Mouse (Mus musculus): ENCODE data around the gene Bicra. TPM values are rescaled to one million over a fixed set of nuclear protein-coding genes. Genes with fewer than 3 reads are reported as not detected.

Bicra gene
- polyA plus RNA-seq, 1 experiment from 2014 or later, result 8.4 TPM

DNA sequence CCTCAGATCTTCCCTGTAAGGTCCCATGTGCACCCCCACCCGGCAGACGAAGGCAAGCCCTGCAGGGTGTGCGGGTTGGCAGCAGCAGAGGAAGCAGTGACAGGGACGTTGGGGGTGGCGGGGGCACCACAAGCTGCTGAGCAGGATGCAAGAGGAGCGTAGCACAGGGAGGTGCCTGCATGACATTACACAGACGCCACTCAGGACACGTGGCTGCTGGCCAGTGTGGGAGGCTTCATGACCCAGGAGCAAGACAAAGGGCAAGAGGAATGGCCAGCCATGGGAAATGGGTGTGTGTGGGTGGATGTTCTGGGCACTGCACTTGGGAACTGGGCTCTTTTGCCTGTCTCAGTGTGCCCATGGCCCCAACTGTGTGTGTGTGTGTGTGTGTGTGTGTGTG, 67.5 kb downstream of the Bicra start:
- Histone ChIP-seq H3K27ac (no peak overlapping the region), H3K36me3 (ENCODE audit: poor library complexity, severe bottlenecking) (peaks cover 79% of the 10 kb centered on the region), H3K9me3 (replicated peaks) (no peaks in the 10 kb centered on the region), H3K9ac (no peak overlapping the region), H3K27me3 (no peaks in the 10 kb centered on the region), H3K4me2 (no peak overlapping the region), H3K4me3 (no peak overlapping the region), H3K4me1 (no peaks in the 10 kb centered on the region)
- 85% methylated on average over 8 of the region's 8 CpGs for WGBS
- 0 out of 2 replicates have a peak, but pooled peaks have one; percentile 2 for ATAC-seq

DNA sequence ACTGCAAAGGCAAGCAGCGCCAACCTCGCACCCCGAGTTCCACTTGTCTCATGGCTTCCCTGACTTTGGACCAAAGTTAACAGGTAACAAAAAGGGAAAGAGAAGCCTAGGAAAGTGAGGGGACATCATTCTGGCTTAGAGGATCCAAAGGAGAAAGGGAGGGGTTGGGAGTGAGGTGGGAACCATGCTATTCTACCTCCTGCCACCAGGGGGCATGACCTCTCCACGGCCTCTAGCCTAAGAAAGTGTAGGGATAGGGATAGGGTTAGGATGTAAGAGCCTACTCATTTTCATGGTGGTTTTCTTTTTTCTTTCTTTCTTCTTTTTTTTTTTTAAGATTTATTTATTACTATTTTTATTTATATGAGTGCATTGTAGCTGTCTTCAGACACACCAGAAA, 71.8 kb downstream of the Bicra start:
- Histone ChIP-seq H3K4me2 (no peak overlapping the region), H3K9me3 (replicated peaks) (no peaks in the 10 kb centered on the region), H3K27me3 (no peaks in the 10 kb centered on the region), H3K4me3 (no peak overlapping the region), H3K36me3 (ENCODE audit: poor library complexity, severe bottlenecking) (peaks cover 97% of the 10 kb centered on the region), H3K27ac (no peak overlapping the region), H3K4me1 (no peaks in the 10 kb centered on the region), H3K9ac (no peak overlapping the region)
- ATAC-seq, result no peak
- 80% methylated on average over 4 of the region's 4 CpGs for WGBS

DNA sequence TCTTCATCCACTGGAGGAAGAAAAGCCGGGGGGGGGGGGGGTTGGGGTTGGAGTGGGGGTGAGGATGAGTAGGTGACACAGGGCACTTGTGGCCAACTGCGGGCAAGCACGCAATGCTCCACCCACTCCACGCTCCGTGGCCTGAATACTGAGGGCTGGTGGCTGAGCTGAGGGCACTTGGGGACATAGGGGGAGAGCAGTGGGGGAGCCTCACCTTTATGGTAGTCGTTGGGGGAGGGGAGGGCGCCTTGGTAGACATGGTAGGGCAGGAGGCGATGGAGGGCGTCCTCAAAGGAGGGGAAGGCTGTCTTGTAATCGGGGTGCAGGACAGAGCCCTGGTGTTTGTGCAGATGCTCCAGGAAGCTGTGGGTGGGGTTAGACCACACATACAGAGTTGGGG, 72.3 kb downstream of the Bicra start:
- Histone ChIP-seq H3K4me2 (no peak overlapping the region), H3K27ac (no peak overlapping the region), H3K4me1 (no peaks in the 10 kb centered on the region), H3K36me3 (ENCODE audit: poor library complexity, severe bottlenecking) (peaks cover 96% of the 10 kb centered on the region), H3K9me3 (replicated peaks) (no peaks in the 10 kb centered on the region), H3K9ac (no peak overlapping the region), H3K4me3 (no peak overlapping the region), H3K27me3 (no peaks in the 10 kb centered on the region)
- no peak for ATAC-seq
- WGBS, result 93% methylated on average over 10 of the region's 10 CpGs

- no peaks in the 10 kb centered on the region for H3K4me1 ChIP-seq
- no peak overlapping the region for H3K9ac ChIP-seq
- H3K9me3 ChIP-seq (replicated peaks), result no peaks in the 10 kb centered on the region
- no peak overlapping the region for H3K4me3 ChIP-seq
- peaks cover 96% of the 10 kb centered on the region for H3K36me3 ChIP-seq (ENCODE audit: poor library complexity, severe bottlenecking)
- no peak overlapping the region for H3K27ac ChIP-seq
- 64% methylated on average over 5 of the region's 5 CpGs for whole genome bisulfite sequencing
- ATAC-seq, result no peak
- H3K27me3 ChIP-seq, result no peaks in the 10 kb centered on the region
- no peak overlapping the region for H3K4me2 ChIP-seq
Measured at GRCm38 (mm10) chr7:15974712-15975111, 73.0 kb downstream of the Bicra start.

DNA sequence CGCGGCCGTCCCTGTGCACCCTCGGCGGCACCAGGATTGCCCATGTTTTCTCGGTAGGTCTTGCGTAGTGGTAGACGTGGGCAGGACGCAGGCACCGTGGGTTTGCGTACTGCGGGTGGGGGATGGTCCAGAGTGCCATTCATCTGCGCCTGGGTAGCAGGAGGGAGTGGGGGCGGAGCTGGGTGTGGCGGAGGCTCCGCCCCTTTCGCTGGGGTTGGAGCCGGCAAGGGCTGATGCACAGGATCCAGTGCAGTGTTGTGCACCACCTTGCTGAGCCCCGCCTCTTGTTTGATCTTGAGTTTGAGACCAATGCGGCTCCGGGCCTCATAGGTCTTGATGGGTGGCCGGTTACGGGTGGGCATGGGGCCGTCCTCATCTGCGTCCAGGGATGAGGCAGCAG, 75.5 kb downstream of the Bicra start:
- H3K4me2 ChIP-seq, result no peak overlapping the region
- 53% methylated on average over 25 of the region's 25 CpGs for WGBS
- no peak overlapping the region for H3K9ac ChIP-seq
- no peak overlapping the region for H3K4me3 ChIP-seq
- no peak overlapping the region for H3K27ac ChIP-seq
- H3K27me3 ChIP-seq, result no peaks in the 10 kb centered on the region
- no peak for ATAC-seq
- no peaks in the 10 kb centered on the region for H3K9me3 ChIP-seq (replicated peaks)
- peaks cover 71% of the 10 kb centered on the region for H3K36me3 ChIP-seq (ENCODE audit: poor library complexity, severe bottlenecking)
- H3K4me1 ChIP-seq, result 0 out of 2 replicates have a peak, but pooled peaks cover 2% of the 10 kb centered on the region

DNA sequence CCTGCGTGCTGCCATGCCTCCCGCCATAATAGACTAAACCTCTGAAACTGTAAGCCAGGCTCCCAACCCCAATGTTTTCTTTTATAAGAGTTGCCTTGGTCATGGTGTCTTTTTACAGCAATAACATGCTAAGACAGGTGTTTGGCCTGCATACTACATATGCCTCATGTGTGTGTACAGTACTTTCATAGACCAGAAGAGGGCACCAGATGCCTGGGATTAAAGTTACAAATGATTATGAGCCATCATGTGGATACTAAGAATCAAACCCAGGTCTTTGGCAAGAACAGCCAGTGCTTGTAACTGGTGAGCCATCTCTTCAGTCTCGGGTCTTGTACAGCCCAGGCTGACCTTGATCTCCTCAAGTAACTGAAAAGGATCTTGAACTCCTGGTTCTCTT, 78.0 kb downstream of the Bicra start:
- Histone ChIP-seq H3K9me3 (replicated peaks) (no peaks in the 10 kb centered on the region), H3K27ac (no peak overlapping the region), H3K9ac (no peak overlapping the region), H3K4me2 (no peak overlapping the region), H3K27me3 (no peaks in the 10 kb centered on the region), H3K4me3 (no peak overlapping the region), H3K4me1 (0 out of 2 replicates have a peak, but pooled peaks cover 3% of the 10 kb centered on the region), H3K36me3 (ENCODE audit: poor library complexity, severe bottlenecking) (peaks cover 48% of the 10 kb centered on the region)
- ATAC-seq, result no peak
- 85% methylated on average over 3 of the region's 3 CpGs for WGBS

DNA sequence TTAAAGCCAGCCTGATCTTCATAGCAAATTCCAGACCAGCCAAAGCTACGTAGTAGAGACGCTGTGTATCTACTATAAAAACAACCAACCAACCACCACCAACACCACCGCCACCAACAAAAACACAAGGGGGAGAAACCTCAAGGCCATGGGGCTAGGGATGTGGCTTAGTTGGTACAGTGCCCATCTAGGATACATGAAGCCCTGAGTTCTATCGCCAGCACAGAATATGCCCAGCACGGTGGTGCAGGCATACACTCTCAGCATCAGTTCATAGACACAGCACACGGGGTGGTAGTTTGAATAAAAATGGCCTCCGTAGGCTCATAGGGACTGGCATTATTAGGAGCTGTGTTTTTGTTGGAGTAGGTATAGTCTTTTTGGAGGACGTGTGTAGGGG, 79.4 kb downstream of the Bicra start:
- Histone ChIP-seq H3K36me3 (ENCODE audit: poor library complexity, severe bottlenecking) (peaks cover 35% of the 10 kb centered on the region), H3K9me3 (replicated peaks) (no peaks in the 10 kb centered on the region), H3K4me3 (no peak overlapping the region), H3K27me3 (no peaks in the 10 kb centered on the region), H3K4me1 (0 out of 2 replicates have a peak, but pooled peaks cover 3% of the 10 kb centered on the region), H3K4me2 (no peak overlapping the region), H3K9ac (no peak overlapping the region), H3K27ac (no peak overlapping the region)
- no peak for ATAC-seq
- 87% methylated on average over 8 of the region's 8 CpGs for WGBS

DNA sequence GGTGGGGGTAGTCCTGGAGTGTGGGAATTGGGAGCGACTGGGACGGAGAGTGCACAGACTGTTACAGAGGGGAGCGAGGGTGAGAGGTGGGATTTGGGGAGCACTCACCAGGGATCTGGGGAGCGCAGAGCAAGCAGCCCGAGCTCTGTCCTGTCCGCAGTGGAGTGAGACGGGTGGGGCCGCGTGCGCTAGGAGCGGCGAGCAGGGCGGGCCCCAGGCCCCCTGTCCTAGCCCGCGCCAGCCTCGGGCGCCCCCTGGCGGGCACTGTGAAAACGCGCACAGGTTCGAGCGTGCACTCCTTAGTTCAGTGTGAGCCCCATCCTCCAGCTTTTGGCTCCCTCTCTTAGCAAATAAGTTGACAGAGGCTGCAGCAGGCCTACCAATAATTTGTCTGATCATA, 80.4 kb downstream of the Bicra start, which contains the start of gene Ehd2:
Ehd2 (minus strand) TSS at position 256 of the 400 bp plus-strand sequence.
- no peaks in the 10 kb centered on the region for H3K27me3 ChIP-seq
- H3K4me2 ChIP-seq, result peak within 1 kb of the TSS; percentile 54
- H3K27ac ChIP-seq, result no peak within 1 kb of the TSS
- ATAC-seq, result peak; percentile 74
- no peaks in the 10 kb centered on the region for H3K9me3 ChIP-seq (replicated peaks)
- peaks cover 12% of the 10 kb centered on the region for H3K4me1 ChIP-seq
- peak within 1 kb of the TSS; percentile 31 for H3K4me3 ChIP-seq
- under 1% methylated on average over 22 of the region's 22 CpGs for WGBS
- H3K9ac ChIP-seq, result peak within 1 kb of the TSS; percentile 50
- H3K36me3 ChIP-seq (ENCODE audit: poor library complexity, severe bottlenecking), result peaks cover 25% of the 10 kb centered on the region

DNA sequence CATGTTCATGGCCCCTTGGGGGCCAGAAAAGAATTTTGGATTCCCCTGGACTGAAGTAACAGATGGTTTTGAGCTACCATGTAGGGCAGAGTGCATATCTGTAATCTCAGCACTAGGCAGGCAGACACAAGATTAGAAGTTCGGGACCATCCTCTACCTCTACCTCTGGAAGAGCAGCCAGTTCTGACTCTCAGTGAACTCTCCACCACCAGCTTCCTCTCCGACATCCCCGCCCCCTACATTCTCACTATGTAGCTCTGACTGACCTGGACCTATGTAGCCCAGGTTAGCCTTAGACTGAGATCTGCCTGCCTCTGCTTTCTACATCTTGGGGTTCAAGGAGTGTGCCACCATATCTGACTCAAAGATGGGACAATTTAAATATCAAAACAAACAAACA, 81.2 kb downstream of the Bicra start:
- H3K4me1 ChIP-seq, result peaks cover 17% of the 10 kb centered on the region
- H3K9me3 ChIP-seq (replicated peaks), result no peaks in the 10 kb centered on the region
- H3K9ac ChIP-seq, result no peak overlapping the region
- no peak overlapping the region for H3K4me2 ChIP-seq
- ATAC-seq, result no peak
- no peak overlapping the region for H3K4me3 ChIP-seq
- no peaks in the 10 kb centered on the region for H3K27me3 ChIP-seq
- 87% methylated on average over 3 of the region's 3 CpGs for WGBS
- H3K27ac ChIP-seq, result no peak overlapping the region
- H3K36me3 ChIP-seq (ENCODE audit: poor library complexity, severe bottlenecking), result peaks cover 16% of the 10 kb centered on the region

GRCm38 (mm10) chr7:15963798-15964652, 83.7 kb downstream of the Bicra start:
- no peak overlapping the region for H3K4me2 ChIP-seq
- H3K9ac ChIP-seq, result no peak overlapping the region
- no peaks in the 10 kb centered on the region for H3K27me3 ChIP-seq
- no peaks in the 10 kb centered on the region for H3K9me3 ChIP-seq (replicated peaks)
- no peak for ATAC-seq
- 89% methylated on average over 32 of the region's 32 CpGs for WGBS
- peaks cover 17% of the 10 kb centered on the region for H3K4me1 ChIP-seq
- H3K36me3 ChIP-seq (ENCODE audit: poor library complexity, severe bottlenecking), result no peaks in the 10 kb centered on the region
- H3K27ac ChIP-seq, result no peak overlapping the region
- no peak overlapping the region for H3K4me3 ChIP-seq

- no peaks in the 10 kb centered on the region for H3K36me3 ChIP-seq (ENCODE audit: poor library complexity, severe bottlenecking)
- H3K27ac ChIP-seq, result peak overlapping the region; percentile 31; the same call in 1 of the 2 replicates
- H3K9me3 ChIP-seq (replicated peaks), result no peaks in the 10 kb centered on the region
- H3K4me2 ChIP-seq, result no peak overlapping the region
- no peaks in the 10 kb centered on the region for H3K27me3 ChIP-seq
- WGBS, result 39% methylated on average over 12 of the region's 12 CpGs
- H3K4me3 ChIP-seq, result no peak overlapping the region
- peaks cover 17% of the 10 kb centered on the region for H3K4me1 ChIP-seq
- H3K9ac ChIP-seq, result no peak overlapping the region
- ATAC-seq, result peak; percentile 44
Measured at GRCm38 (mm10) chr7:15962311-15963288, 85.1 kb downstream of the Bicra start.

- no peaks in the 10 kb centered on the region for H3K27me3 ChIP-seq
- no peak overlapping the region for H3K4me3 ChIP-seq
- peaks cover 14% of the 10 kb centered on the region for H3K4me1 ChIP-seq
- WGBS, result 90% methylated on average over 7 of the region's 7 CpGs
- H3K36me3 ChIP-seq (ENCODE audit: poor library complexity, severe bottlenecking), result no peaks in the 10 kb centered on the region
- no peak overlapping the region for H3K9ac ChIP-seq
- no peak for ATAC-seq
- no peaks in the 10 kb centered on the region for H3K9me3 ChIP-seq (replicated peaks)
- H3K27ac ChIP-seq, result 0 out of 2 replicates have a peak overlapping the region, but pooled peaks have one; percentile 31
- H3K4me2 ChIP-seq, result no peak overlapping the region
Measured at GRCm38 (mm10) chr7:15961798-15962197, 85.9 kb downstream of the Bicra start.
